Mouse (Mus musculus) granulocyte monocyte progenitor cell, adult 5-6 weeks (primary cell): Measurements from ENCODE around the gene Vsig4. TPM values are rescaled to one million over a fixed set of nuclear protein-coding genes. Genes with fewer than 3 reads are reported as not detected.

ENCODE experiments used
- ATAC-seq: replicated peaks from 2 replicates; pipeline ENCODE4 v1.8.0; 2016; ENCODE audit warnings: mild to moderate bottlenecking, moderate TSS enrichment, inconsistent platforms; ENCODE audit not compliant: poor library complexity, severe bottlenecking
- total RNA-seq, 2 experiments: library from RNA; stranded (forward) in 1 of 2; stranded (reverse) in 1 of 2; fragments of 200-712, 200-1000 nt in 1 of 2; fragments of >200 nt in 1 of 2; fragmentation: Nextera tagmentation in 1 of 2; gene quantifications; 2 replicates each; pipeline ENCODE4 v1.2.3; 2014 to 2017

Gene Vsig4
- total RNA-seq (2014; fragmentation: Nextera tagmentation) = not detected in 2 replicates
- total RNA-seq (2017) = not detected in 2 replicates

DNA sequence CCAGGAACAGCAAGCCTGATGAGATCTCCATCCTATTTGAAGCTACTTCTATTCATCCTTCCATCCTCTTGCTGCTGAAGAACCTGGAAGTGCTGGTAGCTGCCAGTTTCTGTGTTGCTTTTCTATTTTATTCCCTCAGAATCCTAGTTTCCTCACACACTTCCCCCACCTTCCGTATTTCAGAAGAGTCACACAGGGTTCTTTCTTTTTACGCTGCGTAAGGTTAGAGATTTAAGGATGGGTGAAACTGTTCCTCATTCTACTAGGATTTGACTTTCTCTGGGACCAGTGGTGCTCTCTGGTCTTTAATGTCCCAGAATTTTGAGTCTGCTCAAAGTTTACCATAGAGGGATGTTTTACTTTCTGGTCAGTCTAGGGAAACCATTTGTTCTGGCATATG lies at the start of gene Vsig4:
Gene Vsig4 (minus strand): TSS at position 101 of the 400 bp plus-strand sequence.
- ATAC-seq = no peak

DNA sequence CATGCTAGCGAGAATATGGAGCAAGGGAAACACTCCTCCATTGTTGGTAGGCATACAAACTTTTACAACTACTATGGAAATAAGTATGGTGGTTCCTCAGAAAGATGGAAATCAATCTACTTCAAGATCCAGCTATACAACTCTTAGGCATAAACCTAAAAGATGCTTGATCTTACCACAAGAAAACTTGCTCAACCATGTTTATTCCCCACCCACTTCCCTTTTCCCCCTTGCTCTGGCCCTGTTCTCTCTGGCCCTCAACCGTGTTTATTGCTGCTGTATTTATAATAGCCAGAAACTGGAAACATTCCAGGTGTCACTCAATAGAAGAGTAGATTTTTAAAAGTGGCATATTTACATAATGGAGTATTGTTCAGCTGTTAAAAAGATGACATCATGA lies 45.9 kb upstream of the Vsig4 start:
- peak; percentile 52 for ATAC-seq

- peak; percentile 66; the same call in 1 of the 2 replicates for ATAC-seq
Measured at GRCm38 (mm10) chrX:96329764-96330163, 36.5 kb upstream of the Vsig4 start.

DNA sequence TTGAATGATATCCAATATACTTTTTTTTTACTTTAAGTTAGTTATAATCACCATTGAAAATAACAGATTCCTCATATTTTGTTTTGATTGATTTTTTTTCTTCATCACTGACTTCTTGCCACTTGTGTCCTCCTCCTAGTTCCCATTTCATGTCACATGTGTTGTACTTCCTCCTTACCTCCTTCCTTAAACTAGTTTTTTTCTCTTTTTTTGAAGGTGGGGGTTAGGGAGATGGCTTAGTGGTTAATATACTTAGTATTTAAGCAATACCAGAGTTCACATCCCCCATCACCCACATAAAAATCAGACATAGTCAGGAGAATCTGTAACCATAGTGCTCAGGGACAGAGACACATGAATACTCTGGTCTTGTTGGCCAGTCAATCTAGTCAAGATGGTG lies 36.7 kb downstream of the Vsig4 start:
- ATAC-seq = peak; percentile 69

- peak; percentile 74 for ATAC-seq
Measured at GRCm38 (mm10) chrX:96239644-96240043, 53.6 kb downstream of the Vsig4 start.

- ATAC-seq = no peak
Measured at GRCm38 (mm10) chrX:96239037-96239436, 54.2 kb downstream of the Vsig4 start.

DNA sequence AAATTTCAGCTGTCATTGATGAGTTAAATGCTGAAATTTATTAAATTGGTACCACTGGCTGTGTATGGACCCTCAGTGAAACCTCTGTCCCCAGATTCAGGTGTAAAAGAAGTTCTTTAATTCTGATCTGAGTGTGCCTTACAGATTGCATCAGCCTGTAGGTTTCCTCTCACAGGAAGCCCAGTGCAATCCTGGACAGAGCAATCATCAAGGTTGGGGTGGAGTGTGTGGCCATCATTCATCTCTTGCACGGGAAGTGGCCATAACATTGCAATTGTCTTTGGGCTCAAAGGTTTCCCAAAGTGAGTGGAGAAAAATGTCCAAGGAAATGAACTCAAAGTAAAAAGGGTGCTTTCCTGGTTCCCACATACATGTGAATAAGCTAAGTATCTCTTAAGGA lies 57.5 kb downstream of the Vsig4 start:
- peak; percentile 59 for ATAC-seq

DNA sequence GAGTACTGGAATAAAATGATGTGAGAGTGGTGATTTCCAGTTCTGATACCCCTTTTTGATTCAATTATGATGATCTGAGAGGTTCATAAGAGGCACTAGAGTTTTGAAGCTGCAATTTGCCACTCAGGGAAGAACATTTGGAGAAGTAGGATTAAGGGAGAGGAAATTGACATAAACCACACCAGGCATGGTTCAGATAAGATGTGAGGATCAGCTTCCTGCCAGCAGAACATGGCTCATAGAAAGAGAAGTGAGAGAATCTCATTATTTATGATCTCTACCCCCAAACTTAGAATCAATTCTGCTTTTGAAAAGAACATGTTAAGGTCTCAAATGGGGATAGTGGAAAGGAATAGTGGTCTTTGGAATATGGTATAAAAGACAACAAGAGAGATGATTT lies 66.2 kb downstream of the Vsig4 start:
- ATAC-seq = peak; percentile 87

DNA sequence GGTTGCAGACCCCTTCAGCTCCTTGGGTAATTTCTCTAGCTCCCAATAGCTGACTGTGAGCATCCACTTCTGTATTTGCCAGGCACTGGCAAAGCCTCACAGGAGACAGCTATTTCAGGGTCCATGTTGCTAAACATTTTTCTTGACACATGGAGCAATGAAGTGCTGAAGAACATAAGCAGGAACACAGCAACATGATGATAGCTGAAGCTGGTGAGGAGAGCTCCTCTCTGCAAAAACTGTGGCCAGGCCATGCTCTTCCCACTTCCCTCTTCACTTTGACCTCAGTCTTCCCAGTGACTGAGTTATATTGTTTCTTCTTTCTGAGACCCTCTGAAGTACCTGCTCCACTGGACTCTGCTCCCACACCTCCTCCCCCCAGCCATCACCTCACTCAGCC lies 67.8 kb downstream of the Vsig4 start:
- ATAC-seq = peak; percentile 76

- no peak for ATAC-seq
Measured at GRCm38 (mm10) chrX:96224210-96224609, 69.0 kb downstream of the Vsig4 start.

GRCm38 (mm10) chrX:96218088-96218487 lies 75.2 kb downstream of the Vsig4 start:
- ATAC-seq = peak; percentile 100

DNA sequence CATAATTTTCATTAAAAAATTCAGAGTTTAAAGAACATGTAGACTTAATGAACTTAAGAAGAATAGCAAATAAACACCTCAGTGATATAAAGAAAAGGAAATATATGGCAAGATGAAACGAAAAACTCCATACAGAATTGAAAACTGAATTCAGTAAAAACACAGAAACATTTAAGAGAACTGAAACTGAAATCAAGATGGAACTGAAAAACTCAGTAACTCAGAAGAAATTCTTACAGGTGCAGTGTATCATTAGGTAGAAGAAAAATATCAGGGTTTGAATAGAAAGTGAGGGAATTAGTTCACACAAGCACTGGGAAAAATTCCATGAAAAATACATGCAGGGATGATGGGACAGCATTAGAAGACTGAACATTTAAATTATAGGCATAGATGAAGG lies 86.4 kb downstream of the Vsig4 start:
- ATAC-seq = no peak

GRCm38 (mm10) chrX:96205143-96205542 lies 88.1 kb downstream of the Vsig4 start:
- ATAC-seq = peak; percentile 44; the same call in 1 of the 2 replicates

Other genes with a start within 250 kb of the Vsig4 start
- gene Msn, start 197.4 kb downstream of the Vsig4 start, total RNA-seq (2014; fragmentation: Nextera tagmentation) = 206 and 211 TPM in 2 replicates
- gene Msn, start 197.4 kb downstream of the Vsig4 start, total RNA-seq (2017) = 97.2 and 97.8 TPM in 2 replicates
- gene Heph, start 161.9 kb upstream of the Vsig4 start, total RNA-seq (2014; fragmentation: Nextera tagmentation) = not detected in 2 replicates
- 0.13 and 0.26 TPM in 2 replicates for gene Heph, start 161.9 kb upstream of the Vsig4 start, total RNA-seq (2017)
- gene Hsf3, start 162.9 kb upstream of the Vsig4 start, total RNA-seq (2014; fragmentation: Nextera tagmentation) = not detected in 2 replicates
- not detected in 2 replicates for gene Hsf3, start 162.9 kb upstream of the Vsig4 start, total RNA-seq (2017)